Mouse (Mus musculus) cerebellum, adult 2 months (tissue): ENCODE data around the gene Gpx1.

Experiments
- CTCF ChIP-seq: fragments of 200-500 bp; IDR thresholded peaks from 2 replicates; pipeline ENCODE4 v1.5.1; 2011; ENCODE audit warnings: low read depth, mild to moderate bottlenecking, control low read depth, low read length, moderate library complexity, borderline replicate concordance; ENCODE audit not compliant: insufficient read depth
- POLR2A ChIP-seq: fragments of 200-500 bp; IDR thresholded peaks from 2 replicates; pipeline ENCODE4 v1.6.1; 2011; ENCODE audit warnings: low read length, control low read depth, borderline replicate concordance; ENCODE audit not compliant: insufficient read depth

DNA sequence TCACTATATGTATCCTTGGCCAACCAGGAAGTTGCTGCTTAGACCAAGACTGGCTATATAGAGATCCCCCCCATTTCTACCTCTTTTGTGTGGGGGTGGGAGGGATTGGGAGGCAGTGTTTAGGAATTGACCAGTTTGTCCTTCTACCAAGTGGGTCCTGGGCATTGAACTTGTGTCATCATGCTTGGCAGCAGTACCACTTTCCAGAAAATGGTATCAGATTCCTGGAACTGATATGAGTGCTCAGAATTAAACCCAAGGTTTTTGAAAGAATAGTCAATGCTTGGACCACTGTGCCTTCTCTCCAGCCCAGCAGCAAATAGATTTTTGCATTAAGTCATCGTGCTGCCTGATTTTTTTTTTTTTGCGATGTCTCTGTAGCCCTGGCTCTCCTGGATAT, 12.9 kb upstream of the Gpx1 start:
- no peak for TF ChIP-seq CTCF
- no peak for TF ChIP-seq POLR2A
